Mouse (Mus musculus) forebrain, postnatal 0 days (tissue): ENCODE results near the gene Fitm1. TPM values are rescaled to one million over a fixed set of nuclear protein-coding genes. Genes with fewer than 3 reads are reported as not detected.
A peak's percentile ranks its signal among the peaks of the same experiment; 100 is the strongest.

ENCODE experiments used
- ATAC-seq: fragments of 200-750 bp; cut with Nextera tagmentation; 2 replicates; pipeline ENCODE4 v1.8.0; 2017; ENCODE audit warnings: mild to moderate bottlenecking, moderate library complexity
- DNase-seq: peaks from one replicate; pipeline ENCODE4 v3.0.0-alpha.2; 2015
- H3K27ac ChIP-seq: fragments of 300-500 bp; sonication (generic); 2 replicates; pipeline ENCODE4 v1.5.1; 2014; ENCODE audit warnings: low read depth, mild to moderate bottlenecking, antibody characterized with exemption, low read length, moderate library complexity, mixed read lengths
- H3K27me3 ChIP-seq: fragments of 300-500 bp; sonication (generic); 2 replicates; pipeline ENCODE4 v1.6.1; 2014; ENCODE audit warnings: mild to moderate bottlenecking, low read length, mixed read lengths; ENCODE audit not compliant: insufficient read depth
- H3K36me3 ChIP-seq: fragments of 300-500 bp; sonication (generic); 2 replicates; pipeline ENCODE4 v1.6.1; 2014; ENCODE audit warnings: mild to moderate bottlenecking, moderate library complexity; ENCODE audit not compliant: insufficient read depth
- H3K4me1 ChIP-seq: fragments of 300-500 bp; sonication (generic); 2 replicates; pipeline ENCODE4 v1.6.1; 2014; ENCODE audit warnings: antibody characterized with exemption; ENCODE audit not compliant: insufficient read depth
- H3K4me2 ChIP-seq: fragments of 300-500 bp; sonication (generic); 2 replicates; pipeline ENCODE4 v1.6.1; 2014; ENCODE audit warnings: low read depth, mild to moderate bottlenecking, moderate library complexity
- H3K4me3 ChIP-seq: fragments of 300-500 bp; sonication (generic); 2 replicates; pipeline ENCODE4 v1.5.1; 2014; ENCODE audit warnings: low read depth, low read length, mixed read lengths
- H3K9ac ChIP-seq: fragments of 300-500 bp; sonication (generic); 2 replicates; pipeline ENCODE4 v1.6.1; 2014; ENCODE audit warnings: mild to moderate bottlenecking
- H3K9me3 ChIP-seq: fragments of 300-500 bp; sonication (generic); 2 replicates; pipeline ENCODE4 v1.6.1; 2016; ENCODE audit warnings: low read length
- CTCF ChIP-seq: sonication (generic); IDR thresholded peaks from 2 replicates; pipeline ENCODE4 v1.5.1; 2016; ENCODE audit warnings: antibody characterized with exemption, control low read depth, low read depth
- WGBS: fragments of 180-500 bp; shearing (Covaris S2); extraction: QIAGEN DNeasy Blood & Tissue Kit; methylation state at CpG from one replicate; pipeline ENCODE4 v1.1.7; 2014; 5-methylcytosine and 5-hydroxymethylcytosine counted together
- polyA plus RNA-seq: library from polyadenylated mRNA; unstranded; fragments of >200 nt; fragmentation: Nextera tagmentation; extraction: Ambion mirVana; gene quantifications from 2 replicates; pipeline ENCODE4 v1.2.1, GENCODE M21; 2015
- total RNA-seq: library from RNA; depleted of rRNA; stranded (reverse); fragments of >200 nt; gene quantifications from 2 replicates; pipeline ENCODE4 v1.2.3, GENCODE M21; 2014

The Fitm1 gene
- total and polyA plus RNA-seq, 2 experiments from 2014 or later: 0.22 TPM; not detected in 1

GRCm38 (mm10) chr14:55596036-55596690 is 20.7 kb downstream of the Fitm1 start:
- Histone ChIP-seq H3K4me2 (no peak overlapping the region), H3K27ac (0 out of 2 replicates have a peak overlapping the region, but pooled peaks have one; percentile 10), H3K36me3 (peaks cover 70% of the 10 kb centered on the region), H3K9ac (no peak overlapping the region; the same call in 1 of the 2 replicates), H3K27me3 (no peaks in the 10 kb centered on the region), H3K4me3 (no peak overlapping the region), H3K4me1 (peaks cover 14% of the 10 kb centered on the region), H3K9me3 (no peaks in the 10 kb centered on the region)
- ATAC-seq: no peak
- DNase-seq: peak; percentile 46
- 68% methylated on average over 13 of the region's 13 CpGs for WGBS
- TF ChIP-seq CTCF: no peak

DNA sequence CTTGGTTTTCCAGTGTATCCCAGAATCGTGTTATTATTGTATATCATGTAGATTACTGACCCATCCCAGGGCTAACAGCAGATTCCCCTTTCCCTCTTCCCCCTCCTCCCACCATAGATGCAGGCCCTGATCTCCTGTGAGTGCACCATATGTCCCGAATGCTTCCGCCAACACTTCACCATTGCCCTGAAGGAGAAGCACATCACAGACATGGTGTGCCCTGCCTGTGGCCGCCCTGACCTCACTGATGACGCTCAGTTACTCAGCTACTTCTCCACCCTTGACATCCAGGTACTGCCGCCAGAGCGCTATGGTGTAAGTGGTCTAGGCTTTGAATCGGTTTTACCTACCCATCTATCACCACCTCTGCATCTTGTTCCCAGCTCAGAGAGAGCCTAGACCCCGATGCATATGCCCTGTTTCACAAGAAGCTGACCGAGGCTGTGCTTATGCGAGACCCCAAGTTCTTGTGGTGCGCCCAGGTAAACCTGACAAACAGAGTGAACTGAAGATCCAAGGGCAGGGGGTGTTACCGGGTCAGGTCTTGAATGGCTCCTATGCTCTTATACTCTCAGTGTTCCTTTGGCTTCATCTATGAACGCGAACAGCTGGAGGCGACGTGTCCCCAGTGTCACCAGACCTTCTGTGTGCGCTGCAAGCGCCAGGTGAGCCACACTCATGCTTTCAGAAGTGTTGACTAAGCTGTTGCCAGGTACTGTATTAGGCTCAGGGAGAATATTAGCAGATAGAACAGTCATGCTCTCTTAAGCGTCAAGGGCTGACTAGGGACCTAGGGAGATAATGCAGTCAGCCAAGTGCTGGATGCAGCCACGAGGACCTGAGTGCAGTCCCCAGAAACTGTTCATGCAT is 23.3 kb downstream of the Fitm1 start:
- no peak overlapping the region for H3K9ac ChIP-seq
- H3K4me2 ChIP-seq: no peak overlapping the region
- H3K9me3 ChIP-seq: no peaks in the 10 kb centered on the region
- no peaks in the 10 kb centered on the region for H3K4me1 ChIP-seq
- ATAC-seq: no peak
- no peak for DNase-seq
- H3K4me3 ChIP-seq: no peak overlapping the region
- WGBS: 95% methylated on average over 21 of the region's 21 CpGs
- H3K27me3 ChIP-seq: no peaks in the 10 kb centered on the region
- H3K36me3 ChIP-seq: peaks cover 90% of the 10 kb centered on the region
- no peak overlapping the region for H3K27ac ChIP-seq
- TF ChIP-seq CTCF: no peak

DNA sequence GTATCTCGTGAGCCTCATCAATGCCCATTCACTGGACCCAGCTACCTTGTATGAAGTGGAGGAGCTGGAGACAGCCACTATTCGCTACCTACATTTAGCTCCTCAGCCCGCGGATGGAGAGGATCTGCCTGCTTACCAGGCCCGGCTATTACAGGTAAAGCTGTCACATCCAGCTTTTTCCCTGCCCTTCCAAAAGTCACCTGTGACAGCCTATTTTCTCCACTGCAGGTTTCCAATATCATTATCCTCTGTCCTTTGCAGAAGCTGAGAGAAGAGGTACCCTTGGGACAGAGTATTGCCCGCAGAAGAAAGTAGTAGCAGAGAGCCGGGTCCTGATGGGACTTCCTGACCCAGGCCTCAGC is 27.8 kb downstream of the Fitm1 start, which contains the start of gene Irf9:
Gene Irf9 (plus strand): TSS at position 301 of the 362 bp plus-strand sequence.
- no peaks in the 10 kb centered on the region for H3K4me1 ChIP-seq
- no peak for ATAC-seq
- no peaks in the 10 kb centered on the region for H3K9me3 ChIP-seq
- WGBS: 90% methylated on average over 7 of the region's 7 CpGs
- no peaks in the 10 kb centered on the region for H3K27me3 ChIP-seq
- peak within 1 kb of the TSS; percentile 47 for H3K4me2 ChIP-seq
- DNase-seq: no peak
- peak within 1 kb of the TSS; percentile 33 for H3K4me3 ChIP-seq
- no peak for TF ChIP-seq CTCF
- H3K36me3 ChIP-seq: peaks cover 75% of the 10 kb centered on the region
- peak within 1 kb of the TSS; percentile 55 for H3K9ac ChIP-seq
- H3K27ac ChIP-seq: peak within 1 kb of the TSS; percentile 62; the same call in 1 of the 2 replicates

DNA sequence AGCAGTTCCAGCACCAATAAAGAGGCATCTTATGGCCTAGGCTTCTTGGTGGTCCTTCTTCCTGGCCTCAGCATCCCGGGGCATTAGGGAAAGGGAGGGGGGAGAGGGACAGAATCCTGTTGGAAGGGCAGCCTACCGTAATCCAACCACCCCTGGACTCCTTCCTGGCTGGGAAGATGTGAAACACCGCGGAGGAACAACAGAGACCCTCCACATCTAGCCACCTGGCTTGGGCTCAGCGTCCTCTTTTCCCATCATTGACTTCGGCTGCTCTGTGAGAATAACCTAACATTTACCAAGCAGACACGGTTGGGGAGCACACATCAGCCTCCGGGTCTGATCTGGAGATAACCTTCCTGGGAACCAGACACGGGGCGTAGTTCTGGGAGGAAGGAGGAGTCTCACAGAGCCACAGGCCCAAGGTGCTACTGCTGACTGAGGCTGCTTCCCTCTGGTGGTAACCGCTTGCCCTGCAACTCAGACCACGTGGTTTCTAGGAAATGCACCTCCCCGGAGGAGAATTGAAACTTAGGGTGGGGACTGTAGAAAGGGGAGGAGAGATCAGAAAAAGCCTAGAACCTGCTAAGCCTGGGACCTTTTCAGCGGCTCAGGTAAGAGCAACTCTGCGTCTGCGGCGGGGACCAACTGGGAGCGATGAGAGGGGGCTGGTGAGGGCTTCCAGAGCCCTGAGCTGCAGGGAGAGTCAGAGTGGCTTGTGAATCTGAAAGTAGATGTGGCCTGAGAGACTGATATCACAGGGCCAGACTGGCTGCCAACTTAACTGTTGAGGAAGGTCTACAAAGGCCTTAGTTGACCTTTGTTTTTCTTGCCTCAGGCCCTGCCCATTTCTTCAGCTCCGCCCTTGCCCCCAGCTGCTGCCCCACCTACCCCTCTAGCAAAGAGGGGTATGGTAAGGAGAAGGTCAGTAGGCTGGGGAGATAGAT is 28.5 kb downstream of the Fitm1 start:
- 17% methylated on average over 19 of the region's 19 CpGs for WGBS
- peak overlapping the region; percentile 62; the same call in 1 of the 2 replicates for H3K27ac ChIP-seq
- no peaks in the 10 kb centered on the region for H3K4me1 ChIP-seq
- peaks cover 75% of the 10 kb centered on the region for H3K36me3 ChIP-seq
- TF ChIP-seq CTCF: peak; percentile 92
- DNase-seq (peak; percentile 89), ATAC-seq (peak; percentile 98)
- H3K9ac ChIP-seq: peak overlapping the region; percentile 55
- H3K4me3 ChIP-seq: peak overlapping the region; percentile 33
- no peaks in the 10 kb centered on the region for H3K9me3 ChIP-seq
- H3K27me3 ChIP-seq: no peaks in the 10 kb centered on the region
- H3K4me2 ChIP-seq: peak overlapping the region; percentile 47

GRCm38 (mm10) chr14:55604823-55605222 is 29.4 kb downstream of the Fitm1 start:
- DNase-seq (no peak), ATAC-seq (no peak)
- no peak overlapping the region for H3K4me3 ChIP-seq
- no peaks in the 10 kb centered on the region for H3K4me1 ChIP-seq
- peak overlapping the region; percentile 47 for H3K4me2 ChIP-seq
- peaks cover 76% of the 10 kb centered on the region for H3K36me3 ChIP-seq
- 94% methylated on average over 11 of the region's 11 CpGs for WGBS
- no peaks in the 10 kb centered on the region for H3K27me3 ChIP-seq
- H3K27ac ChIP-seq: no peak overlapping the region
- no peak overlapping the region for H3K9ac ChIP-seq
- H3K9me3 ChIP-seq: no peaks in the 10 kb centered on the region
- no peak for TF ChIP-seq CTCF

- no peaks in the 10 kb centered on the region for H3K4me1 ChIP-seq
- H3K27ac ChIP-seq: no peak overlapping the region
- H3K4me2 ChIP-seq: no peak overlapping the region
- 94% methylated on average over 16 of the region's 16 CpGs for WGBS
- no peak for TF ChIP-seq CTCF
- H3K9ac ChIP-seq: no peak overlapping the region
- H3K9me3 ChIP-seq: no peaks in the 10 kb centered on the region
- ATAC-seq (no peak), DNase-seq (no peak)
- H3K27me3 ChIP-seq: no peaks in the 10 kb centered on the region
- no peak overlapping the region for H3K4me3 ChIP-seq
- H3K36me3 ChIP-seq: peaks cover 69% of the 10 kb centered on the region
Measured at GRCm38 (mm10) chr14:55605743-55606459, 30.5 kb downstream of the Fitm1 start.
